Mouse (Mus musculus) ES-E14 (cell line): Measurements from ENCODE around the gene Gm11992. TPM values are rescaled to one million over a fixed set of nuclear protein-coding genes. Genes with fewer than 3 reads are reported as not detected.
A peak's percentile ranks its signal among the peaks of the same experiment; 100 is the strongest.

ENCODE experiments used
- DNase-seq: peaks from one replicate; pipeline ENCODE4 v3.0.0-alpha.2; 2013; ENCODE audit warnings: low read depth, low spot score
- H3K27ac ChIP-seq: 2 replicates; pipeline ENCODE4 v1.5.1; 2012; ENCODE audit warnings: low read depth, mild to moderate bottlenecking, low read length, moderate library complexity, mixed read lengths; ENCODE audit not compliant: poor library complexity, insufficient read depth, severe bottlenecking
- H3K36me3 ChIP-seq: 2 replicates; pipeline ENCODE4 v1.6.1; 2012; ENCODE audit warnings: mild to moderate bottlenecking, low read length, moderate library complexity, mixed read lengths; ENCODE audit not compliant: control insufficient read depth, poor library complexity, insufficient read depth, severe bottlenecking
- H3K4me1 ChIP-seq, 2 experiments: fragments of 150-350 bp in 1 of 2; sonication (generic) in 1 of 2; 2 replicates each; pipeline ENCODE4 v1.6.1; 2012; ENCODE audit warnings: low read length in 2 of 2, mild to moderate bottlenecking in 1 of 2, mixed read lengths in 1 of 2; ENCODE audit not compliant: control insufficient read depth in 2 of 2, insufficient read depth in 2 of 2, poor library complexity in 1 of 2
- H3K4me3 ChIP-seq, 2 experiments: fragments of 150-350 bp in 1 of 2; sonication (generic) in 1 of 2; 2 replicates each; pipeline ENCODE4 v1.5.1; 2012; ENCODE audit warnings: low read length in 2 of 2, low read depth in 1 of 2, mild to moderate bottlenecking in 1 of 2, mixed read lengths in 1 of 2; ENCODE audit not compliant: insufficient read depth in 1 of 2, poor library complexity in 1 of 2, severe bottlenecking in 1 of 2
- H3K9ac ChIP-seq: 2 replicates; pipeline ENCODE4 v1.6.1; 2012; ENCODE audit warnings: low read depth, mild to moderate bottlenecking, low read length, mixed read lengths; ENCODE audit not compliant: poor library complexity, insufficient read depth, severe bottlenecking
- H3K9me3 ChIP-seq: fragments of 150-350 bp; sonication (generic); 2 replicates; pipeline ENCODE4 v1.6.1; 2012; ENCODE audit warnings: low read depth, mild to moderate bottlenecking, low read length; ENCODE audit not compliant: control insufficient read depth, insufficient read depth
- CHD2 ChIP-seq: IDR thresholded peaks from 2 replicates; pipeline ENCODE4 v1.6.1; 2014; ENCODE audit warnings: mild to moderate bottlenecking, low read depth, low read length, inconsistent platforms
- HCFC1 ChIP-seq: IDR thresholded peaks from 2 replicates; pipeline ENCODE4 v1.6.1; 2012; ENCODE audit warnings: low read length, inconsistent platforms, borderline replicate concordance; ENCODE audit not compliant: insufficient read depth
- MAFK ChIP-seq: IDR thresholded peaks from 2 replicates; pipeline ENCODE4 v1.6.1; 2014; ENCODE audit warnings: mild to moderate bottlenecking, low read depth, low read length, inconsistent platforms; ENCODE audit not compliant: insufficient read depth
- ZC3H11A ChIP-seq: IDR thresholded peaks from 2 replicates; pipeline ENCODE4 v1.6.1; 2012; ENCODE audit warnings: low read depth, mild to moderate bottlenecking, inconsistent platforms, low read length, borderline replicate concordance
- ZNF384 ChIP-seq: IDR thresholded peaks from 2 replicates; pipeline ENCODE4 v1.6.1; 2012; ENCODE audit warnings: low read depth, low read length, inconsistent platforms
- in situ Hi-C, 2 experiments: fragments of 600-800 bp; cut with MboI; formaldehyde crosslinking; loops; one replicate each; pipeline ENCODE4 v1.15.1; 2025; ENCODE audit warnings: low sequenced_read_pairs in 2 of 2, inconsistent platforms in 1 of 2; ENCODE audit not compliant: unreplicated experiment in 2 of 2
- total RNA-seq: library from RNA; depleted of rRNA; stranded (reverse); fragments of 300-350 nt; gene quantifications from 2 replicates; pipeline ENCODE4 v1.2.3, GENCODE M21; 2012; rRNA removed

The Gm11992 gene
- 0.18 and 0.32 TPM in 2 replicates for total RNA-seq

DNA sequence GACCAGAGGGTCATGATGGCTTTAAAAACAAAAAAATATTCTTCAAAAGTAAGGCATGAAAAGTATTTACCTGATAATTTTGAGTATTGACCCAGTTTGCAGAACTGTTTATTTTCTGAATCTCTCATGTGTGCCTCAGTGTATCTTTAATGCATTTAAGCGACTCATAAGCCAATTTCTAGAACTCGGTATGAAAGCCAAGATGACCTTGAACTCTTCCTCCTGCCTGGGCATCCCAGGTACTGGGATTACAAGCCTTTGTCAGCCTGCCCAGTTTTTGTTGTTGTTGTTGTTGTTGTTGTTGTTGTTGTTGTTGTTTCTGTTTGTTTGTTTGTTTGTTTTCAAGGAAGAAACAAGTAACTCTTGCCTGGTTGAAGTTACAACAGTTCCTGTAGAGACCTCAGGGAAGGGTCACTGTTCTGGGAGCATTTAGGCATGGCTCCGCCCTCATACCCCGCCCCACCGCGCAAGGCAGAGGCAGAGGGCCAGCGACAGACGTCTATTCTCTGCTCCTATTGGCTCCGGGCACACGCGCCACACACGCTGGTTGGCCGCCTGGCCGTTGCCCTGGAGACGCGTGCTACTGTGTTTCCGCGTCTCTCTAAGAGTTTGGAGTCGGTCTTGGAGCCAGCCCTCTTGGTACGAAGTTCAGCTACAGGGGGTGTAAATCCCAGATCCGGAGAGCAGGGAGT, at the start of gene Gm11992:
TSS of gene Gm11992 (plus strand) at position 584 of the 692 bp plus-strand sequence.
- in situ Hi-C loops, result no loop called here
- Histone ChIP-seq H3K4me3 (peak within 1 kb of the TSS; percentile 70 to 72), H3K9ac (peak within 1 kb of the TSS; percentile 47; the same call in 1 of the 2 replicates), H3K4me1 (peaks cover 0 to 7% of the 10 kb centered on the region in 2 experiments; a peak in 1 of 4 replicates), H3K9me3 (no peaks in the 10 kb centered on the region), H3K27ac (no peak within 1 kb of the TSS), H3K36me3 (no peaks in the 10 kb centered on the region)
- DNase-seq, result peak; percentile 87
- no peak for TF ChIP-seq CHD2
- peak; percentile 53; the same call in 1 of the 2 replicates for TF ChIP-seq HCFC1

DNA sequence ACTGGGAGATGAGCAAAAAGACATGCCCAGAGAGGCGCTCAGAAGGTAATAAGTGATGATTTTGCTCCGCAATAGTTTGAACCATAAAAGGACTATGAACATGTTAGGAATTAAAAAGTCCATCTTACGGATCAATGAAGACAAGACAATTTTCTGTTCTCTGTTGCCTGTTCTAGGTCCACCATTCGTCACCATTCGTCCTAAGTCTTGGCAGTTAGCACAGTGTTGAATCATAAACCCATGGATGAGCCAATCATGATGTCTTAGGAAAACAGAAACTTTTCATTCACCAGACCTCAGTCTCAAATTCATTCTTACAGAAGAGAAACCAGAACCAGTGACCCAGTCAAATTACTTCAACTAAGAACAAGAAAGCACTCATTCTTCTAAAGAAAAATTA, 39.6 kb upstream of the Gm11992 start:
- no peak for DNase-seq
- no peak for TF ChIP-seq MAFK
- TF ChIP-seq CHD2, result no peak
- TF ChIP-seq HCFC1, result no peak
- no peak for TF ChIP-seq ZC3H11A
- no peak for TF ChIP-seq ZNF384
- Histone ChIP-seq H3K9ac (no peak overlapping the region), H3K27ac (no peak overlapping the region), H3K36me3 (peaks cover 15% of the 10 kb centered on the region), H3K4me1 (peaks cover 0 to 3% of the 10 kb centered on the region in 2 experiments; a peak in 1 of 4 replicates), H3K4me3 (no peak overlapping the region), H3K9me3 (no peaks in the 10 kb centered on the region)
- in situ Hi-C loops, result no loop called here

DNA sequence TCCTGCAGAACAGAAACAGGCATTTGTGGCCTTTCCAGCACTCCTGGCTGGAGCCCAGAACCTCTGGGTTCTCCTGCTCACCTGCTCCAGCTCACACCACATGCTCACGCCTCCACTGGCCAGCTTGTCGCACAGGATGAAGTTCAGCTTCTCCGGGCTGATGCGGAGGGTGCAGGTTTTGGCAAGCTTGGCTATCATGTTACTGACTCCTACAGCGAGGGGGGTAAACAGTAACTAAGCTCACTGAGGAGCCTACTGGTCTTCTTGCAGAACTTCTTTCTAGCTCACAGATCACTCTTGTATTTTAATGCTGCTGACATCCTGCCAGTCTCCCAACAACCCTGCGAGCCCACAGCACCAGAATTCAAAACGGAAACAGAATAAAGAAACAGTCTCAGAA, 38.0 kb upstream of the Gm11992 start:
- no peak for DNase-seq
- in situ Hi-C loops, result no loop called here
- peak overlapping the region; percentile 87 to 88 for H3K4me3 ChIP-seq
- peaks cover 5% of the 10 kb centered on the region for H3K36me3 ChIP-seq
- no peak for TF ChIP-seq ZNF384
- TF ChIP-seq HCFC1, result no peak
- no peak for TF ChIP-seq ZC3H11A
- no peak for TF ChIP-seq MAFK
- no peak for TF ChIP-seq CHD2
- H3K27ac ChIP-seq, result peak overlapping the region; percentile 54; the same call in 1 of the 2 replicates
- H3K9me3 ChIP-seq, result no peaks in the 10 kb centered on the region
- peak overlapping the region; percentile 90 for H3K9ac ChIP-seq
- H3K4me1 ChIP-seq, result peaks cover 0 to 3% of the 10 kb centered on the region in 2 experiments; a peak in 1 of 4 replicates

- TF ChIP-seq HCFC1, result peak; percentile 71; the same call in 1 of the 2 replicates
- TF ChIP-seq ZNF384, result no peak
- in situ Hi-C loops, result no loop called here
- peak within 1 kb of the TSS; percentile 90 for H3K9ac ChIP-seq
- H3K4me1 ChIP-seq, result peaks cover 0 to 3% of the 10 kb centered on the region in 2 experiments; a peak in 1 of 4 replicates
- no peaks in the 10 kb centered on the region for H3K9me3 ChIP-seq
- 0 out of 2 replicates have a peak, but pooled peaks cover 2% of the 10 kb centered on the region for H3K36me3 ChIP-seq
- H3K27ac ChIP-seq, result peak within 1 kb of the TSS; percentile 54
- peak; percentile 70 for DNase-seq
- peak within 1 kb of the TSS; percentile 87 to 88 for H3K4me3 ChIP-seq
Measured at GRCm38 (mm10) chr11:9010853-9011339, 37.5 kb upstream of the Gm11992 start, which contains the start of gene Hus1. Hus1 (minus strand) TSS chr11:9011191.
